Mouse (Mus musculus) hindbrain, postnatal 0 days (tissue): ENCODE measurements around the gene Scn1b. TPM values are rescaled to one million over a fixed set of nuclear protein-coding genes. Genes with fewer than 3 reads are reported as not detected.

Experiments
- ATAC-seq: fragments of 200-750 bp; cut with Nextera tagmentation; 2 replicates; pipeline ENCODE4 v1.8.0; 2017; ENCODE audit warnings: mild to moderate bottlenecking, moderate TSS enrichment, moderate library complexity
- DNase-seq: peaks from one replicate; pipeline ENCODE4 v3.0.0-alpha.2; 2015; ENCODE audit warnings: low spot score
- H3K27ac ChIP-seq: fragments of 300-500 bp; sonication (generic); 2 replicates; pipeline ENCODE4 v1.5.1; 2014; ENCODE audit warnings: mild to moderate bottlenecking
- H3K27me3 ChIP-seq: fragments of 300-500 bp; sonication (generic); 2 replicates; pipeline ENCODE4 v1.6.1; 2014; ENCODE audit warnings: low read length, mixed read lengths; ENCODE audit not compliant: insufficient read depth
- H3K36me3 ChIP-seq: fragments of 300-500 bp; sonication (generic); 2 replicates; pipeline ENCODE4 v1.6.1; 2014; ENCODE audit warnings: low read length, mixed read lengths; ENCODE audit not compliant: insufficient read depth
- H3K4me1 ChIP-seq: fragments of 300-500 bp; sonication (generic); 2 replicates; pipeline ENCODE4 v1.6.1; 2014; ENCODE audit warnings: antibody characterized with exemption, low read length, mixed read lengths; ENCODE audit not compliant: insufficient read depth
- H3K4me2 ChIP-seq: fragments of 300-500 bp; sonication (generic); 2 replicates; pipeline ENCODE4 v1.6.1; 2014; ENCODE audit warnings: low read depth, mild to moderate bottlenecking, low read length, moderate library complexity, mixed read lengths
- H3K4me3 ChIP-seq: fragments of 300-500 bp; sonication (generic); 2 replicates; pipeline ENCODE4 v1.5.1; 2014; ENCODE audit warnings: low read length
- H3K9ac ChIP-seq: fragments of 300-500 bp; sonication (generic); replicated peaks from 2 replicates; pipeline ENCODE4 v1.6.1; 2014; ENCODE audit warnings: mild to moderate bottlenecking, low read length, moderate library complexity, mixed read lengths
- H3K9me3 ChIP-seq: fragments of 300-500 bp; sonication (generic); 2 replicates; pipeline ENCODE4 v1.6.1; 2016; ENCODE audit warnings: low read length, mixed read lengths
- CTCF ChIP-seq: IDR thresholded peaks from 2 replicates; pipeline ENCODE4 v1.5.1; 2016; ENCODE audit warnings: antibody characterized with exemption, control low read depth, low read depth
- WGBS: fragments of 180-500 bp; shearing (Covaris S2); extraction: QIAGEN DNeasy Blood & Tissue Kit; methylation state at CpG from one replicate; pipeline ENCODE4 v1.1.7; 2014; 5-methylcytosine and 5-hydroxymethylcytosine counted together
- polyA plus RNA-seq: library from polyadenylated mRNA; unstranded; fragments of >200 nt; fragmentation: Nextera tagmentation; extraction: Ambion mirVana; gene quantifications from 2 replicates; pipeline ENCODE4 v1.2.1, GENCODE M21; 2015
- total RNA-seq: library from RNA; depleted of rRNA; stranded (reverse); fragments of >200 nt; gene quantifications from 2 replicates; pipeline ENCODE4 v1.2.3, GENCODE M21; 2014

Gene Scn1b
- total and polyA plus RNA-seq, 2 experiments from 2014 or later, result 44.3 to 69.5 TPM

DNA sequence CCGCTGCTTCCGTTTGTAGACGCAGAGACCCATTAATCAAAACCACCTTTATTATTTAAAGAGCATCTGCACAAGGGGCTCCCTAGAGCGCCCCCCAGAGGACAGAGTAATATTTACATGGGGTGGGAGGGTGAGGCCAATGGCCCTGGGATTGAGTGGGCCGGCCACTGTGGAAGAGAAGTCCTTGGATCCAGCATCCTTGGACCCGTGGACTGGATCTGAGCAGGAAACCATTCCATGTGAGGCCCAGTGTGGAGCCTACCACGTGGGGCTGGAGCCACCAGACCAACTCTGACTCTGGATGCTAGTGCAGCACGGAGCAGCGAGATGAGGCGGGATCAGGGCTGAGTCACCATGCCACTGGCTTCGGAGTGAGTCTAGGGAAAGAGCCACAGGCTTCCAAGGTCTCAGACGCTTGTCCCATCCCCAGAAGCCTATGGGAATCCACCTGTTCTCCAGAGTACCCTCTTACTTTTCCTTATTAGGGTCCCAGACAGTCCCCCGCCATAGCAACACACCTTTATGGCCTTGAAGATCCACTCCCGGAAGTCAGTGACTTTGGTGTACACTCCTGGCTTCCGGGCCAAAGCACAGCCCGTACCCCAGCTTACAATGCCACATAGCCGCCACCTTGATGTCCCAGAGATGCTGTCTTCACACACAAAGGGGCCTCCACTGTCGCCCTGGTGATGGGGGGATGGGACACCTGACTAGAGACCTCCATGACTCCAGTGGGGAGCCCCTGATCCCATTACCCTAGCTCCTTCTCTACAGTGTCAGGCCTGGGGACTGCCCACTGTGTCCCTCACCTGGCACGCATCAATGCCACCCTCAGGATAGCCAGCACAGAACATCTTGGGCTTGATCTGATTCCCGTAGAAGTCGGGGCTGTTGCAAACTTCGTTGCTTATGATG, 27.8 kb downstream of the Scn1b start:
- WGBS, result 80% methylated on average over 22 of the region's 22 CpGs
- H3K36me3 ChIP-seq, result no peaks in the 10 kb centered on the region

DNA sequence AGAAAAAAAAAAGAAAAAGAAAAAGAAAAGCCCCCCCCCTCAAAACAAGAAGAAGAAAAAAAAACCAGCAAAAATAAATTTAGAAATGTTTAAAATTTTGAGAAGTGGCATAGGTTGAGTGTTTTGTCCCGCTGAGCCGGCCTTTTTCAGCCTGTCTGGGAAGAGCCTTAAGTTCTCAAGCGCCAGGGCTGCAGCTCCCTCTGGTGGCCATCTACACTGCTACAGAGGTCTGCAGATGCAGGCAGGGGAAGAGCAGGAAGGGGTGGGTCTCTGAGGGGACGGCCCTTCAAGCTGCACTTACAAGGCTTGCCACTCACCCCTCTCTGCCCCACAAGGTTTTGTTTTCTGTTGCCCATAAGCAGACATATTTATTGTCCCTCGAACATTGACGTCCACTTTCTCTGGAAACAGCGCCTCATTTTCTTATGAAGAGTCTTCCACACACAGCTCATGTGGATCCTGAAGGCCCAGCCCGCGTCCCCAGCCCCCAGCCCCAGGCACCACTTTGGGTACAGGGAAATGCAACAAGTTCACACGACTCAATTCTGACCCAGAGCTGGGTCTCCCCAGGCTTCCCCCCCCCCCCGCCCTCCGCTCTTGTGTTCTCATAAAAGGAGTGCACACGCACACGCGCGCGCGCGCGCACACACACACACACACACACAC, 29.1 kb downstream of the Scn1b start:
- no peaks in the 10 kb centered on the region for H3K4me1 ChIP-seq
- no peaks in the 10 kb centered on the region for H3K27me3 ChIP-seq
- H3K36me3 ChIP-seq, result no peaks in the 10 kb centered on the region
- 49% methylated on average over 20 of the region's 20 CpGs for WGBS
- peak overlapping the region; percentile 40 for H3K4me2 ChIP-seq
- no peaks in the 10 kb centered on the region for H3K9me3 ChIP-seq
- TF ChIP-seq CTCF, result peak; percentile 96
- ATAC-seq (peak; percentile 93), DNase-seq (peak; percentile 96)
- H3K9ac ChIP-seq, result no peak overlapping the region
- 0 out of 2 replicates have a peak overlapping the region, but pooled peaks have one; percentile 6 for H3K4me3 ChIP-seq
- no peak overlapping the region for H3K27ac ChIP-seq

More for the DNA sequence above, 27.8 kb downstream of the Scn1b start:
- TF ChIP-seq CTCF, result peak; percentile 36; the same call in 1 of the 2 replicates
- no peak overlapping the region for H3K9ac ChIP-seq
- H3K9me3 ChIP-seq, result no peaks in the 10 kb centered on the region
- no peak overlapping the region for H3K27ac ChIP-seq
- no peak overlapping the region for H3K4me2 ChIP-seq
- ATAC-seq (no peak), DNase-seq (no peak)
- H3K4me3 ChIP-seq, result no peak overlapping the region
- no peaks in the 10 kb centered on the region for H3K4me1 ChIP-seq
- H3K27me3 ChIP-seq, result no peaks in the 10 kb centered on the region

DNA sequence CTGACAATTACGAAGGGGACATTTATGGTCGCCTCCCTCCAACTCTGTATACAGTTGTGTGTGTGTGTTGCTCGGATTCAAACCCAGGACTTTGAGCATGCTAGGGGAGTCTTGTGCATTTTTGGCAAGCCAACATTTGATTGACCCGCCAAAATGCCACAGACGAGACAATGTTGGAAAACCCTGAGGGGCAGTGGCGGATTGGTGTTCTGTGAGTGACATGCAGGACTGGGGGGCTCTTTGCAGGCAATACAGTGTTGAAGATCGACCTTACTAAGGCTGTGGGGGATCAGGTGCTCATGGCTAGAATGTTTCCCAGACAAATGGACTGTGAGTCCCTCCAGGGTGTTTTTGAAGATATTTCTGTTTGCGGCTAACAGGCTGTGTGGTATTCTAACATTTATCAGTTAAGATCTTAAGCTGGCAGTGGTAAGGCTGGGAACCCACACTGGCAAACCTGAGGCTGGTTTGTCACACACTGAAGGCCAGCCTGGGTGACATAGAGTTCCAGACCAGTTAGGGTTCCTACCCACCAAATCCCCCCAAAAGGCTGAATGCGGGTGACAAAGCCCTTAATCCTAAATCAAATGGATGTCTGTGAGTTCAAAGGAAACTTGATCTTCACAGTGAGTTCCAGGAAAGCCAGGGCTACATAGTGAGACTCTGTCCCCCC, 29.8 kb downstream of the Scn1b start:
- H3K27ac ChIP-seq, result no peak overlapping the region
- no peak for ATAC-seq
- no peak overlapping the region for H3K9ac ChIP-seq
- no peak for TF ChIP-seq CTCF
- H3K4me3 ChIP-seq, result no peak overlapping the region
- H3K36me3 ChIP-seq, result no peaks in the 10 kb centered on the region
- no peaks in the 10 kb centered on the region for H3K4me1 ChIP-seq
- no peak overlapping the region for H3K4me2 ChIP-seq
- no peak for DNase-seq
- no peaks in the 10 kb centered on the region for H3K9me3 ChIP-seq
- H3K27me3 ChIP-seq, result no peaks in the 10 kb centered on the region
- WGBS, result 69% methylated on average over 9 of the region's 9 CpGs

DNA sequence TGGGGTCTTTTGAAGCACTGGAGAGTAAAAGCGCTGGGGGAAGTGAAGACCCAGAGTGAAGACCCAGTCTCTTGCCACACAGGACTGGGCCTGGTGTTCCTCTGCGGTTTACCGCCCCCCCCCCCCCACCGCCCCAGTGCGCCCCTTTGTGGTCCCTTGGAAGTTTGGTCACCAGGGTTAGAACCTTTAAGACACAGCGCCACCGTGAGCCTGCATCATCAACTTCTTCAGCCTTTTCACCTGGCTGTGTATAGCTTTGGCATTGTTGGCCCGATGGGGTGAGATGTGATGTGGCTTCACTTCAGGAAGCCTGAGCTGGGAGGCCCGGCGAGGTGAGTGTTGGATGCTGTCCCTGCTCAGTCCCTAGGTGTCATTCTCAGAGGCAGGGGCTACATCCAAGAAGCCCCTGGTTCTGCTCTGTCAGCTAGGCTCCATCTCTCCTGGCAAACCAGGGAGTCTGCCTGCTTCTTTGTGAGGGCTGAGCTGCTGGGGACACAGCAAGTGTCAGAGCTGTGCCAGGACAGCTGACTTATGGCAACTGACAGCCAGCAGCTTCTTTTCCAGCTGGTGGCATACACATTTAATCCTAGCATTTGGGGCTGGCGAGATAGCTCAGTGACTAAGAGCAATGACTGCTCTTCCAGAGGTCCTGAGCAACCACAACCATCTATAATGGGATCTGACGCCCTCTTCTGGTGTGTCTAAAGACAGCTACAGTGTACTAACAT, 31.9 kb downstream of the Scn1b start:
- Histone ChIP-seq H3K4me1 (no peaks in the 10 kb centered on the region), H3K9me3 (no peaks in the 10 kb centered on the region), H3K36me3 (no peaks in the 10 kb centered on the region), H3K27me3 (no peaks in the 10 kb centered on the region), H3K4me3 (no peak overlapping the region), H3K9ac (no peak overlapping the region), H3K4me2 (no peak overlapping the region), H3K27ac (no peak overlapping the region)
- 29% methylated on average over 10 of the region's 12 CpGs for WGBS
- ATAC-seq (no peak), DNase-seq (peak; percentile 50)
- peak; percentile 34; the same call in 1 of the 2 replicates for TF ChIP-seq CTCF

DNA sequence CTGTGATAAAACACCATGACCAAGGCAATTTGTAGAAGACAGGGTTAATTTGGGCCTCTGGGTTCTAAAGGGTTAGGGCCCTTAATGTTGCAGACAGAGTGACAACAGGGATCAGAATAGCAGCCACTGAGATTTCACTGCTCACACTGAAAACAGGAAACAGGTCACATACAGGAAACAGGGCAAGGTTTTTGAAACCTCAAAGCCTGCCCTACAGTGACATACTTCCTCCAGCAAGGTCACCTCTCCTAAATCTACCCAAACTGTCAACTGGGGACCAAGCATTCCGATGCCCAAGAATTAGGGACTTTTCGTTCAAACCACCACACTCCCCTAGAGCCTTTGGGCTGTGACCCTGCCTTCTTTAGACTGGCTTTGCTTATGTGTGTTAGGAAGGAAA, 37.1 kb downstream of the Scn1b start:
- Histone ChIP-seq H3K36me3 (no peaks in the 10 kb centered on the region), H3K27me3 (no peaks in the 10 kb centered on the region), H3K4me2 (no peak overlapping the region), H3K27ac (no peak overlapping the region), H3K9me3 (no peaks in the 10 kb centered on the region), H3K4me1 (no peaks in the 10 kb centered on the region), H3K9ac (no peak overlapping the region), H3K4me3 (no peak overlapping the region)
- 90% methylated on average over 2 of the region's 2 CpGs for WGBS
- no peak for TF ChIP-seq CTCF
- ATAC-seq (no peak), DNase-seq (no peak)

DNA sequence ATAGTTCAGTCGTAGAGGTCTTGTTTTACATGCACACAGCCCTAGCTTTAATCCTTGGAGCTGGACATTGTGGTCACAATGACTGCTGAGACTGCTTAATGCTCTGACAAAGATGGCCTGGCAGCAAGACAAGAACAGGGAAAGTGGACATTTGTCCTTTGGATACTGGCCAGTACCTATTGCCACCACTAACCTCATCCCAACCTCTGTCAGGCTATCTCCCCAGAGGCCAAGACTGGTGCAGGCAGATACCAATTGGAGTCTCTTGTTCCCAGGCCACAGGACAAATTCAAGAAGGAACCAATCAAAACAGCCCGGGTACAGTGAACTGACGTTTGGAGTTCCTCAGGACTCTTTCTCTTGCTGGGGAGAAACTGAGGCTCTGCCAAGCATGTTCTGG, 38.6 kb downstream of the Scn1b start:
- Histone ChIP-seq H3K4me1 (no peaks in the 10 kb centered on the region), H3K4me3 (no peak overlapping the region), H3K27ac (peak overlapping the region; percentile 54; the same call in 1 of the 2 replicates), H3K4me2 (no peak overlapping the region), H3K27me3 (no peaks in the 10 kb centered on the region), H3K36me3 (no peaks in the 10 kb centered on the region), H3K9ac (no peak overlapping the region), H3K9me3 (no peaks in the 10 kb centered on the region)
- no peak for DNase-seq
- 52% methylated on average over 3 of the region's 3 CpGs for WGBS
- no peak for TF ChIP-seq CTCF
- no peak for ATAC-seq
